Mouse (Mus musculus) thymus, adult 2 months (tissue): ENCODE results near the gene Atf1.

Source experiments
- CTCF ChIP-seq: fragments of 200-500 bp; IDR thresholded peaks from 2 replicates; pipeline ENCODE4 v1.5.1; 2012; ENCODE audit warnings: mild to moderate bottlenecking, control low read depth, low read length, moderate library complexity, borderline replicate concordance; ENCODE audit not compliant: control insufficient read depth, poor library complexity, insufficient read depth; ENCODE audit errors: extremely low read depth
- POLR2A ChIP-seq: fragments of 200-500 bp; IDR thresholded peaks from 2 replicates; pipeline ENCODE4 v1.6.1; 2012; ENCODE audit warnings: mild to moderate bottlenecking, low read length, control low read depth, moderate library complexity; ENCODE audit not compliant: control insufficient read depth, poor library complexity, insufficient read depth; ENCODE audit errors: extremely low read depth

DNA sequence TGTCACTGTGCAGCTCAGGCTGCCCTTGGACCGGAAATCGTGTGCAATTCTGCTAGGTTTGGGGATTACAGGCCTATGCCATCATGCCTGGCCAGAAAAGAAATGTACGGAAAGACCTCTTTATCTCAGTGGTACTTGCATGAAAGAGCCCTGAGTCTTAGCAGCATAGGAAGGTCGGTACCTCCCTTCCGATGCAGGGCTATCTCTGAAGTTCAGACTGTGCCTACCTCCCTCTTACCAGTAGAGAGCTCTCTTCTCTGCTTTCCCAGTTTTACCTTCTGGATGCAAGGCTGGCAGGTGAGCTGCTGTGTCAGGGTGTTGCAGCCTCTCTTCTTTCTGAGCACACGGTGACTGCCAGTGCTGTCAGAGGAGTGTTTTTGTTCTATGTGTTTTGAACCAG, 14.2 kb downstream of the Atf1 start:
- TF ChIP-seq CTCF (no peak), POLR2A (no peak)
